Mouse (Mus musculus) hindbrain, embryonic 14.5 days (tissue): ENCODE measurements around the gene Tmc8. TPM values are rescaled to one million over a fixed set of nuclear protein-coding genes. Genes with fewer than 3 reads are reported as not detected.
"Not testable (repeated sequence)": the region's sequence is repeated elsewhere in the genome, so short reads cannot be mapped to it uniquely, and the experiment has no call there.

ENCODE experiments used
- ATAC-seq: fragments of 200-750 bp; cut with Nextera tagmentation; 2 replicates; pipeline ENCODE4 v1.8.0; 2017; ENCODE audit warnings: moderate number of reproducible peaks, mild to moderate bottlenecking, moderate TSS enrichment, moderate library complexity; ENCODE audit not compliant: low FRiP score
- DNase-seq: peaks from one replicate; pipeline ENCODE4 v3.0.0-alpha.2; 2015; ENCODE audit warnings: low spot score
- H3K27ac ChIP-seq: fragments of 300-500 bp; sonication (generic); 2 replicates; pipeline ENCODE4 v1.5.1; 2014; ENCODE audit warnings: mild to moderate bottlenecking, moderate library complexity
- H3K27me3 ChIP-seq: fragments of 300-500 bp; sonication (generic); 2 replicates; pipeline ENCODE4 v1.6.1; 2014; ENCODE audit warnings: mild to moderate bottlenecking, low read length, mixed read lengths; ENCODE audit not compliant: control insufficient read depth, insufficient read depth
- H3K36me3 ChIP-seq: fragments of 300-500 bp; sonication (generic); replicated peaks from 2 replicates; pipeline ENCODE4 v1.6.1; 2014; ENCODE audit not compliant: control insufficient read depth, insufficient read depth
- H3K4me1 ChIP-seq: fragments of 300-500 bp; sonication (generic); replicated peaks from 2 replicates; pipeline ENCODE4 v1.6.1; 2014; ENCODE audit warnings: antibody characterized with exemption, low read length, mixed read lengths; ENCODE audit not compliant: control insufficient read depth, insufficient read depth
- H3K4me2 ChIP-seq: fragments of 300-500 bp; sonication (generic); replicated peaks from 2 replicates; pipeline ENCODE4 v1.6.1; 2014; ENCODE audit warnings: mild to moderate bottlenecking, moderate library complexity
- H3K4me3 ChIP-seq: fragments of 300-500 bp; sonication (generic); replicated peaks from 2 replicates; pipeline ENCODE4 v1.5.1; 2014; ENCODE audit warnings: mild to moderate bottlenecking, low read length
- H3K9ac ChIP-seq: fragments of 300-500 bp; sonication (generic); 2 replicates; pipeline ENCODE4 v1.6.1; 2014
- H3K9me3 ChIP-seq: fragments of 300-500 bp; sonication (generic); 2 replicates; pipeline ENCODE4 v1.6.1; 2016; ENCODE audit warnings: low read length; ENCODE audit not compliant: control insufficient read depth
- WGBS: fragments of 180-500 bp; shearing (Covaris S2); extraction: QIAGEN DNeasy Blood & Tissue Kit; methylation state at CpG from one replicate; pipeline ENCODE4 v1.1.7; 2014; 5-methylcytosine and 5-hydroxymethylcytosine counted together
- polyA plus RNA-seq: library from polyadenylated mRNA; unstranded; fragments of >200 nt; fragmentation: Nextera tagmentation; extraction: Ambion mirVana; gene quantifications from 2 replicates; pipeline ENCODE4 v1.2.1, GENCODE M21; 2014

The Tmc8 gene
- polyA plus RNA-seq, 1 experiment from 2014 or later, result 0.68 TPM

GRCm38 (mm10) chr11:117832086-117832969, 50.5 kb downstream of the Tmc8 start:
- H3K27me3 ChIP-seq, result no peaks in the 10 kb centered on the region
- peak overlapping the region; percentile 26; the same call in 1 of the 2 replicates for H3K9ac ChIP-seq
- peaks cover 8% of the 10 kb centered on the region for H3K4me1 ChIP-seq
- 17% methylated on average over 28 of the region's 28 CpGs for WGBS
- peak overlapping the region; percentile 51 for H3K4me2 ChIP-seq
- H3K9me3 ChIP-seq, result no peaks in the 10 kb centered on the region
- DNase-seq (peak; percentile 68), ATAC-seq (peak; percentile 74; the same call in 1 of the 2 replicates)
- H3K36me3 ChIP-seq, result no peaks in the 10 kb centered on the region
- peak overlapping the region; percentile 30 for H3K4me3 ChIP-seq
- 0 out of 2 replicates have a peak overlapping the region, but pooled peaks have one; percentile 12 for H3K27ac ChIP-seq

GRCm38 (mm10) chr11:117833509-117833908, 51.6 kb downstream of the Tmc8 start:
- H3K4me1 ChIP-seq, DNase-seq, H3K27me3 ChIP-seq, H3K9me3 ChIP-seq, H3K36me3 ChIP-seq, ATAC-seq, H3K27ac ChIP-seq, H3K9ac ChIP-seq, H3K4me3 ChIP-seq, H3K4me2 ChIP-seq: not testable (repeated sequence)
- WGBS, result 93% methylated on average over 4 of the region's 6 CpGs

GRCm38 (mm10) chr11:117834086-117834485, 52.2 kb downstream of the Tmc8 start:
- no peaks in the 10 kb centered on the region for H3K9me3 ChIP-seq
- no peaks in the 10 kb centered on the region for H3K36me3 ChIP-seq
- ATAC-seq (no peak), DNase-seq (no peak)
- no peak overlapping the region for H3K27ac ChIP-seq
- H3K9ac ChIP-seq, result no peak overlapping the region
- H3K4me3 ChIP-seq, result no peak overlapping the region
- WGBS, result 93% methylated on average over 8 of the region's 8 CpGs
- no peak overlapping the region for H3K4me2 ChIP-seq
- peaks cover 4% of the 10 kb centered on the region; the same call in 1 of the 2 replicates for H3K4me1 ChIP-seq
- no peaks in the 10 kb centered on the region for H3K27me3 ChIP-seq

- Histone ChIP-seq H3K4me3 (no peak overlapping the region), H3K27me3 (no peaks in the 10 kb centered on the region), H3K9me3 (no peaks in the 10 kb centered on the region), H3K36me3 (no peaks in the 10 kb centered on the region), H3K27ac (no peak overlapping the region), H3K4me2 (peak overlapping the region; percentile 35), H3K4me1 (no peaks in the 10 kb centered on the region), H3K9ac (no peak overlapping the region)
- DNase-seq (no peak), ATAC-seq (no peak)
- WGBS, result 24% methylated on average over 13 of the region's 13 CpGs
These were observed 54.4 kb downstream of the Tmc8 start for GRCm38 (mm10) chr11:117836306-117836705.

GRCm38 (mm10) chr11:117838572-117838971, 56.7 kb downstream of the Tmc8 start:
- WGBS, result 65% methylated on average over 2 of the region's 2 CpGs
- H3K4me2 ChIP-seq, result no peak overlapping the region
- no peak overlapping the region for H3K9ac ChIP-seq
- no peak overlapping the region for H3K4me3 ChIP-seq
- H3K27me3 ChIP-seq, result no peaks in the 10 kb centered on the region
- H3K36me3 ChIP-seq, result no peaks in the 10 kb centered on the region
- DNase-seq (no peak), ATAC-seq (no peak)
- H3K9me3 ChIP-seq, result no peaks in the 10 kb centered on the region
- no peak overlapping the region for H3K27ac ChIP-seq
- no peaks in the 10 kb centered on the region for H3K4me1 ChIP-seq

- H3K36me3 ChIP-seq, result no peaks in the 10 kb centered on the region
- no peak overlapping the region for H3K9ac ChIP-seq
- DNase-seq (no peak), ATAC-seq (no peak)
- H3K27me3 ChIP-seq, result no peaks in the 10 kb centered on the region
- H3K27ac ChIP-seq, result no peak overlapping the region
- 94% methylated on average over 1 of the region's 1 CpGs for WGBS
- no peak overlapping the region for H3K4me3 ChIP-seq
- H3K4me2 ChIP-seq, result no peak overlapping the region
- no peaks in the 10 kb centered on the region for H3K4me1 ChIP-seq
- no peaks in the 10 kb centered on the region for H3K9me3 ChIP-seq
These were observed 57.1 kb downstream of the Tmc8 start for GRCm38 (mm10) chr11:117839021-117839420.

- no peaks in the 10 kb centered on the region for H3K4me1 ChIP-seq
- DNase-seq (no peak), ATAC-seq (no peak)
- H3K9me3 ChIP-seq, result no peaks in the 10 kb centered on the region
- no peak overlapping the region for H3K27ac ChIP-seq
- no peak overlapping the region for H3K9ac ChIP-seq
- WGBS, result 84% methylated on average over 1 of the region's 1 CpGs
- H3K4me2 ChIP-seq, result no peak overlapping the region
- no peaks in the 10 kb centered on the region for H3K36me3 ChIP-seq
- no peaks in the 10 kb centered on the region for H3K27me3 ChIP-seq
- no peak overlapping the region for H3K4me3 ChIP-seq
These were observed 59.0 kb downstream of the Tmc8 start for GRCm38 (mm10) chr11:117840910-117841309.

Other genes with a start within 250 kb of the Tmc8 start
- 23.4 and 25.1 TPM in 2 replicates for gene Tnrc6c, start 127.8 kb upstream of the Tmc8 start, polyA plus RNA-seq
- 3.3 and 4.9 TPM in 2 replicates for gene Tmc6, start 122 bp downstream of the Tmc8 start, polyA plus RNA-seq
- 0.24 TPM in 1 of 2 replicates, not detected in the other for gene 6030468B19Rik, start 15.6 kb downstream of the Tmc8 start, polyA plus RNA-seq
- gene Gm20708, start 27.6 kb downstream of the Tmc8 start, polyA plus RNA-seq, result 0.89 and 1.0 TPM in 2 replicates
- gene Syngr2, start 27.6 kb downstream of the Tmc8 start, polyA plus RNA-seq, result 17.6 and 18.9 TPM in 2 replicates
- gene Afmid, start 43.8 kb downstream of the Tmc8 start, polyA plus RNA-seq, result 5.2 and 7.1 TPM in 2 replicates
- 14.4 and 16.3 TPM in 2 replicates for gene Tk1, start 44.0 kb downstream of the Tmc8 start, polyA plus RNA-seq
- 35.5 and 36.3 TPM in 2 replicates for gene Birc5, start 67.2 kb downstream of the Tmc8 start, polyA plus RNA-seq
- not detected in 2 replicates for gene Tmem235, start 78.7 kb downstream of the Tmc8 start, polyA plus RNA-seq
- gene Tha1, start 91.4 kb downstream of the Tmc8 start, polyA plus RNA-seq, result 2.5 and 2.6 TPM in 2 replicates
- gene Socs3, start 188.0 kb downstream of the Tmc8 start, polyA plus RNA-seq, result 2.9 and 3.0 TPM in 2 replicates
- 48.1 and 56.4 TPM in 2 replicates for gene Pgs1, start 204.2 kb downstream of the Tmc8 start, polyA plus RNA-seq